Mouse (Mus musculus): ENCODE results near the gene Gne. TPM values are rescaled to one million over a fixed set of nuclear protein-coding genes. Genes with fewer than 3 reads are reported as not detected.

The Gne gene
- polyA plus RNA-seq, 1 experiment from 2014 or later: 40.8 TPM

- Histone ChIP-seq H3K4me2 (ENCODE audit: low read depth, low read length) (no peak overlapping the region), H3K9ac (ENCODE audit: low read length) (no peak overlapping the region), H3K4me3 (ENCODE audit: low read length) (no peak overlapping the region), H3K36me3 (ENCODE audit: control insufficient read depth, insufficient read depth) (peaks cover 73% of the 10 kb centered on the region), H3K4me1 (ENCODE audit: control insufficient read depth, insufficient read depth, low read length) (peaks cover 4% of the 10 kb centered on the region), H3K27me3 (ENCODE audit: control insufficient read depth, insufficient read depth, low read length) (no peaks in the 10 kb centered on the region), H3K9me3 (replicated peaks; ENCODE audit: control insufficient read depth, low read length) (no peaks in the 10 kb centered on the region), H3K27ac (ENCODE audit: low read length) (no peak overlapping the region)
- ATAC-seq (replicated peaks; ENCODE audit: extremely low read depth, insufficient read depth, low FRiP score): no peak
- 87% methylated on average over 11 of the region's 11 CpGs for WGBS
Measured at GRCm38 (mm10) chr4:44022766-44023165, 61.2 kb downstream of the Gne start.

GRCm38 (mm10) chr4:44022323-44022722 lies 61.7 kb downstream of the Gne start:
- no peak overlapping the region for H3K4me2 ChIP-seq (ENCODE audit: low read depth, low read length)
- H3K9me3 ChIP-seq (replicated peaks; ENCODE audit: control insufficient read depth, low read length): no peaks in the 10 kb centered on the region
- H3K27me3 ChIP-seq (ENCODE audit: control insufficient read depth, insufficient read depth, low read length): no peaks in the 10 kb centered on the region
- 70% methylated on average over 4 of the region's 4 CpGs for WGBS
- ATAC-seq (replicated peaks; ENCODE audit: extremely low read depth, insufficient read depth, low FRiP score): no peak
- H3K27ac ChIP-seq (ENCODE audit: low read length): no peak overlapping the region
- peaks cover 3% of the 10 kb centered on the region for H3K4me1 ChIP-seq (ENCODE audit: control insufficient read depth, insufficient read depth, low read length)
- no peak overlapping the region for H3K9ac ChIP-seq (ENCODE audit: low read length)
- H3K4me3 ChIP-seq (ENCODE audit: low read length): no peak overlapping the region
- H3K36me3 ChIP-seq (ENCODE audit: control insufficient read depth, insufficient read depth): peaks cover 70% of the 10 kb centered on the region

GRCm38 (mm10) chr4:44016791-44017190 lies 67.2 kb downstream of the Gne start:
- H3K4me1 ChIP-seq (ENCODE audit: control insufficient read depth, insufficient read depth, low read length): peaks cover 21% of the 10 kb centered on the region

DNA sequence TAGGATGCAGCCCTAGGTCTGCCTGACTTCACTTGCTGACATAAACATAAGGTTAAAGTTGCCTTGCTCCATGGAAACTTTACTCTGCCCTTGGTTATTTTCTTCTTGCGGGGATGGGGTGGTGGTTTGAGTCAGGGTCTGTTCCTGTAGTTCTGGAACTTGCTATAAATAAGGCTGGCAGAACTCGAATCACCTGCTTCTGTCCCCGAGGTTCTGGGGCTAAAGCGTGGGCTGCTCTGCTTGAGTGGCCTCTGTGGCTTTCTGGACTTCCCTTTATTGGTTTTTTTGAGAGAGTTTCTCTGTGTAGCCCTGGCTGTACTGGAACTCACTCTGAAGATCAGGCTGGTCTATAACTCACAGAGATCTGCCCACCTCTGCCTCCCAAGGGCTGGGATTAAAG lies 67.9 kb downstream of the Gne start:
- Histone ChIP-seq H3K36me3 (ENCODE audit: control insufficient read depth, insufficient read depth) (peaks cover 18% of the 10 kb centered on the region), H3K9me3 (replicated peaks; ENCODE audit: control insufficient read depth, low read length) (no peaks in the 10 kb centered on the region), H3K4me3 (ENCODE audit: low read length) (no peak overlapping the region), H3K4me2 (ENCODE audit: low read depth, low read length) (no peak overlapping the region), H3K27me3 (ENCODE audit: control insufficient read depth, insufficient read depth, low read length) (no peaks in the 10 kb centered on the region), H3K4me1 (ENCODE audit: control insufficient read depth, insufficient read depth, low read length) (peaks cover 22% of the 10 kb centered on the region), H3K27ac (ENCODE audit: low read length) (no peak overlapping the region), H3K9ac (ENCODE audit: low read length) (no peak overlapping the region)
- WGBS: 84% methylated on average over 4 of the region's 4 CpGs
- no peak for ATAC-seq (replicated peaks; ENCODE audit: extremely low read depth, insufficient read depth, low FRiP score)

More at GRCm38 (mm10) chr4:44016791-44017190, 67.2 kb downstream of the Gne start:
- no peak overlapping the region for H3K9ac ChIP-seq (ENCODE audit: low read length)
- H3K27ac ChIP-seq (ENCODE audit: low read length): no peak overlapping the region
- H3K9me3 ChIP-seq (replicated peaks; ENCODE audit: control insufficient read depth, low read length): no peaks in the 10 kb centered on the region
- H3K4me2 ChIP-seq (ENCODE audit: low read depth, low read length): no peak overlapping the region
- no peaks in the 10 kb centered on the region for H3K27me3 ChIP-seq (ENCODE audit: control insufficient read depth, insufficient read depth, low read length)
- no peak for ATAC-seq (replicated peaks; ENCODE audit: extremely low read depth, insufficient read depth, low FRiP score)
- peaks cover 24% of the 10 kb centered on the region for H3K36me3 ChIP-seq (ENCODE audit: control insufficient read depth, insufficient read depth)
- WGBS: 89% methylated on average over 12 of the region's 12 CpGs
- H3K4me3 ChIP-seq (ENCODE audit: low read length): no peak overlapping the region

- H3K4me2 ChIP-seq (ENCODE audit: low read depth, low read length): peak overlapping the region; percentile 89
- no peak overlapping the region; the same call in 1 of the 2 replicates for H3K27ac ChIP-seq (ENCODE audit: low read length)
- H3K9ac ChIP-seq (ENCODE audit: low read length): peak overlapping the region; percentile 84
- H3K36me3 ChIP-seq (ENCODE audit: control insufficient read depth, insufficient read depth): no peaks in the 10 kb centered on the region
- WGBS: 18% methylated on average over 11 of the region's 11 CpGs
- peak overlapping the region; percentile 88 for H3K4me3 ChIP-seq (ENCODE audit: low read length)
- H3K9me3 ChIP-seq (replicated peaks; ENCODE audit: control insufficient read depth, low read length): no peaks in the 10 kb centered on the region
- H3K4me1 ChIP-seq (ENCODE audit: control insufficient read depth, insufficient read depth, low read length): peaks cover 22% of the 10 kb centered on the region
- ATAC-seq (replicated peaks; ENCODE audit: extremely low read depth, insufficient read depth, low FRiP score): no peak
- no peaks in the 10 kb centered on the region for H3K27me3 ChIP-seq (ENCODE audit: control insufficient read depth, insufficient read depth, low read length)
Measured at GRCm38 (mm10) chr4:44013391-44014070, 70.4 kb downstream of the Gne start.

DNA sequence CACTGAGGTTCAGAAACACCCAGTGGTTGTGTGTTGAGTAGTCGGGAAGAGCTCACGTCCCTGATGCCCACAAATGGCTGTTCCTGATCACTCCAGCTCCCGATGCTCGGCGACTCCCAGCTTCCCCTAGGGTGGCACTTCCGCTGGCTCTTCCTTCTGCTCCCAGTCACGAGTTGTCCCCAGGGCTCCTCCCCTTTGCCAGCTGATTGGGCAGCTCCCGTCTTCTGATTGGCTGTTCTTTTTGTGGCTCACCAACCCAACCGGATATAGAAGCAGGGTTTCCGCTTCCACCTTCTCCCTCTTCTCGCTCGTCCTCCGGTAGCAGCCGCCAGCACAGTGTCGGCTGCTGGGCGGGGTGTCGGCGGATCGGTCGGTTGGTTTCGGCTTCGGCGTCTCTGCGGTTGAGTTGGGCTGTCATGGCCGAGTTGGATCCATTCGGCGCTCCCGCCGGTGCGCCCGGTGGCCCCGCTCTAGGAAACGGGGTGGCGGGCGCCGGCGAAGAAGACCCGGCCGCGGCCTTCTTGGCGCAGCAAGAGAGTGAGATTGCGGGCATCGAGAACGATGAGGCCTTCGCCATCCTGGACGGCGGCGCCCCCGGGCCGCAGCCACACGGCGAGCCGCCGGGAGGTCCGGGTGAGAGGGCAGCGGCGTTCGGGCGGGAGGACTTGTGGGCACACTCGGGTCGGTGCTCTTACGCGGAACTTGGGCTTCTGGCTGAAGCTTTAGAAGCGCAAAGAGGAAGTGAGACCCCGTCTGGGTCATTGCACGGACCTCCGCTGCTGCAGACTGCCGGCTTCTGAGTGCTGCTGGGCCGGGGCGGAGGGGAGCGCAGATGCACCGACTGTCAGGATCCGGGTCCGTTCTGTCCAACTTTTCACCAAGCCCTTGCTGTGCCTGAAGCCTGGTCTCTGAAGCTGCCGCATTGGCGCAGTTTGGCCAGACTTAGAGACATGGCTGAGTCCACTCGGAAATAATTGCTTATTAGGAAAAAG lies 71.3 kb downstream of the Gne start:
- H3K4me2 ChIP-seq (ENCODE audit: low read depth, low read length): peak overlapping the region; percentile 89
- H3K4me3 ChIP-seq (ENCODE audit: low read length): peak overlapping the region; percentile 88
- H3K27ac ChIP-seq (ENCODE audit: low read length): peak overlapping the region; percentile 78
- peak; percentile 97 for ATAC-seq (replicated peaks; ENCODE audit: extremely low read depth, insufficient read depth, low FRiP score)
- peaks cover 18% of the 10 kb centered on the region for H3K4me1 ChIP-seq (ENCODE audit: control insufficient read depth, insufficient read depth, low read length)
- WGBS: under 1% methylated on average over 77 of the region's 77 CpGs
- no peaks in the 10 kb centered on the region for H3K36me3 ChIP-seq (ENCODE audit: control insufficient read depth, insufficient read depth)
- peak overlapping the region; percentile 84 for H3K9ac ChIP-seq (ENCODE audit: low read length)
- H3K9me3 ChIP-seq (replicated peaks; ENCODE audit: control insufficient read depth, low read length): no peaks in the 10 kb centered on the region
- H3K27me3 ChIP-seq (ENCODE audit: control insufficient read depth, insufficient read depth, low read length): no peaks in the 10 kb centered on the region

DNA sequence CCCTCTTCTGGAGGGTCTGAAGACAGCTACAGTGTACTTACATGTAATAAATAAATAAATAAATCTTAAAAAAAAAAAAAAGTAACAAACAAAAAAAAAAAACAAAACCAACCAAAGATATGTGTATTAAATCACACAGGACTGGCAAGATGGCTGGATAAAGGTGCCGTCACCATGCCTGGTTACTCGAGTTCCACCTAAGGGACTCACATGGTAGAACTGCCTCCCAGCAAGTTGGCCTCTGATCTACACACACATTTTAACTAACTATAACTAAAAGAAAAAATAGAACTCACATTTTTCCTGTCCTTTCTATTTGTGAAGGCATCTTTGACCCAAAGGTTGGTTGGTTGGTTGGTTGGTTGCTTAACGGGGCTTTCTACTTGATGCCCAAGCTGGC lies 72.2 kb downstream of the Gne start:
- peak overlapping the region; percentile 71 for H3K9ac ChIP-seq (ENCODE audit: low read length)
- H3K4me1 ChIP-seq (ENCODE audit: control insufficient read depth, insufficient read depth, low read length): peaks cover 18% of the 10 kb centered on the region
- H3K36me3 ChIP-seq (ENCODE audit: control insufficient read depth, insufficient read depth): no peaks in the 10 kb centered on the region
- H3K9me3 ChIP-seq (replicated peaks; ENCODE audit: control insufficient read depth, low read length): no peaks in the 10 kb centered on the region
- H3K27ac ChIP-seq (ENCODE audit: low read length): peak overlapping the region; percentile 78
- WGBS: 85% methylated on average over 3 of the region's 3 CpGs
- H3K27me3 ChIP-seq (ENCODE audit: control insufficient read depth, insufficient read depth, low read length): no peaks in the 10 kb centered on the region
- H3K4me2 ChIP-seq (ENCODE audit: low read depth, low read length): peak overlapping the region; percentile 89
- H3K4me3 ChIP-seq (ENCODE audit: low read length): peak overlapping the region; percentile 88
- ATAC-seq (replicated peaks; ENCODE audit: extremely low read depth, insufficient read depth, low FRiP score): no peak

DNA sequence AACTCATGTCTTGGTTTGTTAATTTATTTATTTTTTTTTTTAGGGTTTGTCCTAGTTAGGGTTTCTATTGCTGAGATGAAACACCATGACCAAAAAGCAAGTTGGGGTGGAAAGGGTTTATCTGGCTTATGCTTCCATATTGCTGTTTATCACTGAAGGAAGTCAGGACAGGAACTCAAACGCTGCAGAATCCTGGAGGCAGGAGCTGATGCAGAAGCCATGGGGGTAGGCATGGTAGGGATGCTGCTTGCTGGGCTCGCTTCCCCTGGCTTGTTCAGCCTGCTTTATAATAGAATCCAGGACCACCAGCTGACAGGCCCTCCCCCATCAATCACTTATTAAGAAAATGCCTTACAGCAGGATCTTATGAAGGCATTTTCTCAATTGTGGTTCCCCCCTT lies 73.1 kb downstream of the Gne start:
- Histone ChIP-seq H3K9ac (ENCODE audit: low read length) (no peak overlapping the region), H3K4me1 (ENCODE audit: control insufficient read depth, insufficient read depth, low read length) (peaks cover 18% of the 10 kb centered on the region), H3K27ac (ENCODE audit: low read length) (no peak overlapping the region), H3K36me3 (ENCODE audit: control insufficient read depth, insufficient read depth) (no peaks in the 10 kb centered on the region), H3K4me2 (ENCODE audit: low read depth, low read length) (no peak overlapping the region), H3K9me3 (replicated peaks; ENCODE audit: control insufficient read depth, low read length) (no peaks in the 10 kb centered on the region), H3K4me3 (ENCODE audit: low read length) (no peak overlapping the region), H3K27me3 (ENCODE audit: control insufficient read depth, insufficient read depth, low read length) (no peaks in the 10 kb centered on the region)
- 50% methylated on average over 2 of the region's 2 CpGs for WGBS
- ATAC-seq (replicated peaks; ENCODE audit: extremely low read depth, insufficient read depth, low FRiP score): no peak

GRCm38 (mm10) chr4:44010176-44010575 lies 73.8 kb downstream of the Gne start:
- Histone ChIP-seq H3K27me3 (ENCODE audit: control insufficient read depth, insufficient read depth, low read length) (no peaks in the 10 kb centered on the region), H3K4me3 (ENCODE audit: low read length) (no peak overlapping the region), H3K27ac (ENCODE audit: low read length) (no peak overlapping the region), H3K4me2 (ENCODE audit: low read depth, low read length) (no peak overlapping the region), H3K36me3 (ENCODE audit: control insufficient read depth, insufficient read depth) (no peaks in the 10 kb centered on the region), H3K9me3 (replicated peaks; ENCODE audit: control insufficient read depth, low read length) (no peaks in the 10 kb centered on the region), H3K9ac (ENCODE audit: low read length) (no peak overlapping the region), H3K4me1 (ENCODE audit: control insufficient read depth, insufficient read depth, low read length) (peaks cover 16% of the 10 kb centered on the region)
- WGBS: 96% methylated on average over 1 of the region's 1 CpGs
- ATAC-seq (replicated peaks; ENCODE audit: extremely low read depth, insufficient read depth, low FRiP score): no peak
